In the genomic region with DNA sequence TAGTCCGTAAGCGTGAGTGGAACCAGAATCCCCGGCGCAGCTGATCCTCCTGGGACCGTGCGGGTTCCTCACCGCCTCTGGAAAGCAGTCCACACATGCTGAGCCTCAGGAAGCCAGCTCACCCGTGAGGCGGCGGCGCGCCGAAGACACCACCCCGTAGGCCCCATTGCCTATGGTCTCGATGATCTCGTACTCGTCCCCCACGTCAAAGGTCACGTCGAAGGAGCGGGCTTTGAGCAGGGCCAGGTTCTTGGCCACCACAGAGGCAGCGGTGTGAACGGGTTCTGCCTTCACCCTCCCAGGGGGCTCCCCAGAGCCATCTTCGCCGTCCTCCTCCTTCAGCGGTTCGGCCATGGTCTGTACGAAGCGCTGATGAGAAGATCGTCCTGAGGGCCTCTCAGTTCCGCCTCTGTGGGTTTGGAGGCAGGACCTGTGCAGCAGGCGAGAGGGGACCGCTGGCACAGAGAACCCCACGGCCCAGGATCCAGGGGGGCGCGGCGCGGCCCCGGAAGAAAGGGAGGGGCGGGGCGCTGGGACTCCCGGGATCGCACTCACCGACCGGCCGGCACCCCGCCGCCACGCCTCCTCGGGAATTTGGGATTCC, we compare ENCODE assay signal across 8 mouse cellular contexts. TPM values are rescaled to one million over a fixed set of nuclear protein-coding genes. Genes with fewer than 3 reads are reported as not detected.
DNase-seq lines count a peak whose midpoint lies in the region; ATAC-seq and TF ChIP-seq lines count a peak whose summit lies in the region.

No protein-coding gene starts in this region.

- no peaks in the 10 kb centered on the region for H3K27me3 ChIP-seq in heart, embryonic 13.5 days (replicated peaks)
- no peaks in the 10 kb centered on the region for H3K27me3 ChIP-seq in hindbrain, embryonic 10.5 days (ENCODE audit: insufficient read depth, poor library complexity, severe bottlenecking)
- H3K27me3 ChIP-seq in limb, embryonic 14.5 days (ENCODE audit: control insufficient read depth, insufficient read depth, low read length) = no peaks in the 10 kb centered on the region

- peaks cover 19% of the 10 kb centered on the region for H3K4me1 ChIP-seq in heart, embryonic 13.5 days
- H3K4me1 ChIP-seq in hindbrain, embryonic 10.5 days (replicated peaks) = peaks cover 36% of the 10 kb centered on the region
- H3K4me1 ChIP-seq in limb, embryonic 14.5 days (ENCODE audit: control insufficient read depth, insufficient read depth, low read length) = peaks cover 12% of the 10 kb centered on the region

- H3K9me3 ChIP-seq in heart, embryonic 13.5 days = no peaks in the 10 kb centered on the region
- H3K9me3 ChIP-seq in hindbrain, embryonic 10.5 days = no peaks in the 10 kb centered on the region
- no peaks in the 10 kb centered on the region for H3K9me3 ChIP-seq in limb, embryonic 14.5 days (ENCODE audit: control insufficient read depth, low read length)

- peak overlapping the region; percentile 90 for H3K9ac ChIP-seq in heart, embryonic 13.5 days
- peak overlapping the region; percentile 77 for H3K9ac ChIP-seq in limb, embryonic 14.5 days (ENCODE audit: low read depth, low read length, severe bottlenecking)

- H3K4me2 ChIP-seq in heart, embryonic 13.5 days = peak overlapping the region; percentile 95
- peak overlapping the region; percentile 80 for H3K4me2 ChIP-seq in limb, embryonic 14.5 days (replicated peaks; ENCODE audit: low read depth, low read length, severe bottlenecking)

- under 1% methylated on average over 48 of the region's 50 CpGs for WGBS in heart, embryonic 13.5 days
- WGBS in hindbrain, embryonic 10.5 days = 2% methylated on average over 50 of the region's 50 CpGs
- 1% methylated on average over 36 of the region's 50 CpGs for WGBS in limb, embryonic 14.5 days

- H3K36me3 ChIP-seq in heart, embryonic 13.5 days = peaks cover 44% of the 10 kb centered on the region
- peaks cover 45% of the 10 kb centered on the region for H3K36me3 ChIP-seq in hindbrain, embryonic 10.5 days
- H3K36me3 ChIP-seq in limb, embryonic 14.5 days (ENCODE audit: control insufficient read depth, insufficient read depth, low read length) = peaks cover 40% of the 10 kb centered on the region

- H3K4me3 ChIP-seq in heart, embryonic 13.5 days = peak overlapping the region; percentile 95
- H3K4me3 ChIP-seq in hindbrain, embryonic 10.5 days = peak overlapping the region; percentile 89
- peak overlapping the region; percentile 83 for H3K4me3 ChIP-seq in limb, embryonic 14.5 days (replicated peaks; ENCODE audit: low read length)

- peak overlapping the region; percentile 91 for H3K27ac ChIP-seq in heart, embryonic 13.5 days (replicated peaks)
- peak overlapping the region; percentile 95 for H3K27ac ChIP-seq in hindbrain, embryonic 10.5 days
- peak overlapping the region; percentile 84 for H3K27ac ChIP-seq in limb, embryonic 14.5 days (replicated peaks; ENCODE audit: low read depth, low read length)

- TF ChIP-seq POLR2A in limb, embryonic 14.5 days (IDR thresholded peaks at IDR 0.05; ENCODE audit: borderline replicate concordance, extremely low read depth, insufficient read depth, insufficient read length) = no peak

- peak; percentile 67 for ATAC-seq in heart, embryonic 13.5 days (ENCODE audit: extremely low read depth, insufficient number of reproducible peaks, low FRiP score, low TSS enrichment)
- ATAC-seq in limb, embryonic 14.5 days (ENCODE audit: low FRiP score, low read depth) = peak; percentile 29; the same call in 1 of the 2 replicates
- peak; percentile 61 for ATAC-seq in monocyte, adult 5-6 weeks (replicated peaks; ENCODE audit: insufficient number of reproducible peaks, low FRiP score, low TSS enrichment, poor library complexity, severe bottlenecking)

- DNase-seq in heart, adult 9 months (ENCODE audit: low spot score in 2 of 2) = no peak
- peak; percentile 30 for DNase-seq in MEL-GATA-1-ER (ENCODE audit: extremely low read depth, low read depth)
- peak; percentile 65 for DNase-seq in cerebellum, postnatal 14 days
- no peak for DNase-seq in hindbrain, embryonic 10.5 days (ENCODE audit: low spot score)
- DNase-seq in limb, embryonic 14.5 days (ENCODE audit: low spot score) = no peak
- no peak for DNase-seq in layer of hippocampus, postnatal 14 days (ENCODE audit: low spot score in 2 of 2)

RNA-seq across cellular contexts. Expression of gene Mapk7, which starts 0.6 kb away (rescaled TPM):
- polyA plus RNA-seq in heart, embryonic 13.5 days (2015; fragmentation: Nextera tagmentation; extraction: Ambion mirVana) = 28.8 and 29.6 TPM in 2 replicates
- 99.5 and 107 TPM in 2 replicates for polyA plus RNA-seq in hindbrain, embryonic 10.5 days (2016; fragmentation: Nextera tagmentation; extraction: Ambion mirVana)
- polyA plus RNA-seq in limb, embryonic 14.5 days (2012; rRNA removed) = 98.7 and 133 TPM in 2 replicates
- polyA plus RNA-seq in limb, embryonic 14.5 days (2014; fragmentation: Nextera tagmentation; extraction: Ambion mirVana) = 55.9 and 68.9 TPM in 2 replicates
- 14.7 to 31.5 TPM (median 15.7 TPM) in 3 replicates for total RNA-seq in monocyte, adult 5-6 weeks (2017)
- 10 to 100 TPM; 32.8 to 36.2 TPM for total RNA-seq in layer of hippocampus, postnatal 14 days (2021)

RNA-seq across cellular contexts. Expression of gene Mfap4, which starts 8.4 kb away (rescaled TPM):
- polyA plus RNA-seq in heart, embryonic 13.5 days (2015; fragmentation: Nextera tagmentation; extraction: Ambion mirVana) = 114 and 126 TPM in 2 replicates
- polyA plus RNA-seq in hindbrain, embryonic 10.5 days (2016; fragmentation: Nextera tagmentation; extraction: Ambion mirVana) = 78.2 and 88.3 TPM in 2 replicates
- polyA plus RNA-seq in limb, embryonic 14.5 days (2012; rRNA removed) = 749 and 913 TPM in 2 replicates
- polyA plus RNA-seq in limb, embryonic 14.5 days (2014; fragmentation: Nextera tagmentation; extraction: Ambion mirVana) = 474 and 516 TPM in 2 replicates
- not detected in 3 replicates for total RNA-seq in monocyte, adult 5-6 weeks (2017)
- total RNA-seq in layer of hippocampus, postnatal 14 days (2021) = 10 to 100 TPM in 1 of 2 experiments, 1 to 10 TPM in 1; 8.5 to 12.5 TPM

RNA-seq across cellular contexts. Expression of gene B9d1, which starts 11.3 kb away (rescaled TPM):
- polyA plus RNA-seq in heart, embryonic 13.5 days (2015; fragmentation: Nextera tagmentation; extraction: Ambion mirVana) = 13.6 and 14.2 TPM in 2 replicates
- polyA plus RNA-seq in hindbrain, embryonic 10.5 days (2016; fragmentation: Nextera tagmentation; extraction: Ambion mirVana) = 51.9 and 54.7 TPM in 2 replicates
- polyA plus RNA-seq in limb, embryonic 14.5 days (2012; rRNA removed) = 37.2 and 41.7 TPM in 2 replicates
- polyA plus RNA-seq in limb, embryonic 14.5 days (2014; fragmentation: Nextera tagmentation; extraction: Ambion mirVana) = 28.2 and 35.5 TPM in 2 replicates
- not detected in 3 replicates for total RNA-seq in monocyte, adult 5-6 weeks (2017)
- total RNA-seq in layer of hippocampus, postnatal 14 days (2021) = 10 to 100 TPM; 37.3 to 37.4 TPM

RNA-seq across cellular contexts. Expression of gene Rnf112, which starts 39.7 kb away (rescaled TPM):
- 0.33 and 0.52 TPM in 2 replicates for polyA plus RNA-seq in heart, embryonic 13.5 days (2015; fragmentation: Nextera tagmentation; extraction: Ambion mirVana)
- polyA plus RNA-seq in hindbrain, embryonic 10.5 days (2016; fragmentation: Nextera tagmentation; extraction: Ambion mirVana) = 0.62 and 1.1 TPM in 2 replicates
- polyA plus RNA-seq in limb, embryonic 14.5 days (2012; rRNA removed) = 2.4 and 2.8 TPM in 2 replicates
- polyA plus RNA-seq in limb, embryonic 14.5 days (2014; fragmentation: Nextera tagmentation; extraction: Ambion mirVana) = 0.21 and 0.26 TPM in 2 replicates
- not detected in 3 replicates for total RNA-seq in monocyte, adult 5-6 weeks (2017)
- 100 to 1,000 TPM; 328 to 329 TPM for total RNA-seq in layer of hippocampus, postnatal 14 days (2021)

Comparison
In these comparisons a context has a peak if more than half of its experiments do, and no peak if none do; other contexts are left out.
1. DNase-seq: peak in MEL-GATA-1-ER (single experiment) and cerebellum, postnatal 14 days (2 of 2); none in heart, adult 9 months (0 of 2), hindbrain, embryonic 10.5 days (single experiment), limb, embryonic 14.5 days (single experiment) and layer of hippocampus, postnatal 14 days (0 of 2).
2. Peak in every context shown above with its lines, with median percentiles within 50 percentile points of each other: ATAC-seq, H3K27ac ChIP-seq and H3K4me3 ChIP-seq.